Mouse (Mus musculus) T-cell, adult 66 days (primary cell): ENCODE measurements around the gene Mrps10. TPM values are rescaled to one million over a fixed set of nuclear protein-coding genes. Genes with fewer than 3 reads are reported as not detected.

Experiments used
- total RNA-seq, 2 experiments: library from RNA; stranded (reverse); gene quantifications; 3 replicates in 1 of 2; 4 replicates in 1 of 2; pipeline ENCODE4 v1.2.4; 2023

Gene Mrps10
- total RNA-seq, result 10 to 100 TPM; 21.0 to 27.3 TPM

GRCm38 (mm10) chr17:47368401-47369086 lies at the start of gene Mrps10:
Mrps10 (plus strand) TSS chr17:47368887.

GRCm38 (mm10) chr17:47385145-47385544 lies 16.5 kb downstream of the Mrps10 start, which contains the start of gene Guca1b:
Guca1b (plus strand) TSS chr17:47385393.

DNA sequence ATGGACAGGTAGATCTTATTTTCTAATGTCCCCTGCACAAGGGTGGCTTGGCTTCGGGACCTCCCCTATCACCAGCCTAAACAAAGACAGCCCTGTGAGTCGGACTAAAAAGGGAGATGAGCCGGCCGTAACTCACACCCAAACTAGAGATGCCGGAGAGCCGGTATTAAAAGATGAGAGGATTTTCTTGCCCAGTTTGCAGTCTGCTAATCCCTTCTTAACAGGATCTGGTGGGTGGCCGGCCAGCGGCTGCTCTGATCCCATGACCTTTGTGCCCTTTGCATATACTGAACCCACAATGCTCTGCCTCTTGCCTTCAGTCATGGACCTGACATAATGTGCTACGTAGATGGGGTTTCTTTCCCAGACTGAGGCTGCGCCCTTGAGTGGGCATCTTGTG lies 31.8 kb downstream of the Mrps10 start, which contains the start of gene Guca1a:
Guca1a (minus strand) TSS at position 134 of the 400 bp plus-strand sequence.

Other genes with a start within 250 kb of the Mrps10 start
- 1 to 10 TPM; 5.3 to 5.5 TPM for gene Guca1b, start 16.5 kb downstream of the Mrps10 start, total RNA-seq
- not detected for gene Guca1a, start 31.7 kb downstream of the Mrps10 start, total RNA-seq
- not detected for gene AI661453, start 67.7 kb downstream of the Mrps10 start, total RNA-seq
- gene 1700001C19Rik, start 68.5 kb downstream of the Mrps10 start, total RNA-seq, result not detected
- gene Taf8, start 133.4 kb downstream of the Mrps10 start, total RNA-seq, result 10 to 100 TPM; 68.2 to 80.5 TPM
- 100 to 1,000 TPM; 421 to 461 TPM for gene Ccnd3, start 136.2 kb downstream of the Mrps10 start, total RNA-seq
- 10 to 100 TPM; 15.2 to 15.8 TPM for gene Bysl, start 242.6 kb downstream of the Mrps10 start, total RNA-seq
- gene Med20, start 242.7 kb downstream of the Mrps10 start, total RNA-seq, result 10 to 100 TPM; 68.0 to 70.9 TPM
- 1 to 10 TPM; 3.6 to 4.6 TPM for gene Gm20517, start 242.7 kb downstream of the Mrps10 start, total RNA-seq